Comparison of ENCODE assay signal across 7 mouse cellular contexts in the genomic region with DNA sequence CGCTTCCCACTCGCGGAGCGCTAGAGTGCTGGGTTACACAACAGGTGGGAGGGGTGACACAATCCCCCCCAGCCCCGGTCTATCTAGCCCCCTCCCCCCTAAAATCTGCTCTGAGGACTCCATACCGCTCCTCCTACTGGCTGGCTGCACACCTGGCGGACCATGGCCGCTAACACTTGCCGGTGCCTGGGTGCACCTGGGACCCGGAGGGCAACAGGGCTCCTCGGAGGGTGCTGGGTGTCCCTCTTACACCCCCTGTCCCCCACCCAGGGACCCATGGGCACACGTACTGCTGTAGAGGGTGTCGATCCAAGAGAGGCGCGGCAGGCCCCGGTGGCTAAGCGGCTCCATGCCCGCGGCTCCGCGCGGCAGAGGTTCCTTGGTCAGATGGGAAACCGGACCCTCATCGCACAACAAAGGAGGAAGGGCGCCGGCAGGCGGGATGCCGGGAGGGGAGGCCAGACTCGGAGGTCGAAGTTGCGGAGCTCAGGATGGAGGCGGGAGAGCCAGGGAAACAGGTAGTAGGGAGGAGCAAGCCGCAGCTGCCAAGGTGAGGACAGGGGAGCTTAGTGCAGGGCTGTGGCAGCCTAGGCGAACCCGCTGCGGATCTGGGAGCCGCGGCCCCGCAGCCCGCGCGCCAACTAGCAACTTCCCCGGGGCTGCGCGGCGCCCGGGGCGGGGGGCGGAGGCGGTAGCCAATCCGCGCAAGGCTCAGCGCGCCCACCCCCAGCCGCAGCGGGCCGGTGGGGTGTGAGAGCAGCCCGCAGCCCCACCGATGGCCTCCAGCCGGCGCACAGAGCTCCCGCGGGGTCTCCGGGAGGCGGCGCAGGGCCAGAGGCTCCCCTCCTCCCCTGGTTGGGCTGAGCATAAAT. TPM values are rescaled to one million over a fixed set of nuclear protein-coding genes. Genes with fewer than 3 reads are reported as not detected.
A peak's percentile ranks its signal among the peaks of the same experiment; 100 is the strongest.
DNase-seq lines count a peak whose midpoint lies in the region; ATAC-seq and TF ChIP-seq lines count a peak whose summit lies in the region.

No protein-coding gene starts in this region.

- H3K4me2 ChIP-seq in heart, embryonic 15.5 days = peak overlapping the region; percentile 99
- H3K4me2 ChIP-seq in stomach, postnatal 0 days (replicated peaks; ENCODE audit: low read depth) = peak overlapping the region; percentile 97

- TF ChIP-seq CTCF in stomach, postnatal 0 days (IDR thresholded peaks at IDR 0.05; ENCODE audit: low read depth) = peak; percentile 25; the same call in 1 of the 2 replicates

- no peak for TF ChIP-seq EP300 in stomach, postnatal 0 days (optimal IDR thresholded peaks at IDR 0.05)

- no peak overlapping the region for H3K27ac ChIP-seq in heart, embryonic 15.5 days
- 0 out of 2 replicates have a peak overlapping the region, but pooled peaks have one; percentile 13 for H3K27ac ChIP-seq in stomach, postnatal 0 days (replicated peaks)

- peaks cover 38% of the 10 kb centered on the region for H3K27me3 ChIP-seq in heart, embryonic 15.5 days
- H3K27me3 ChIP-seq in stomach, postnatal 0 days (ENCODE audit: control insufficient read depth, insufficient read depth, low read length) = no peaks in the 10 kb centered on the region

- H3K9me3 ChIP-seq in heart, embryonic 15.5 days (replicated peaks) = no peaks in the 10 kb centered on the region
- no peaks in the 10 kb centered on the region for H3K9me3 ChIP-seq in stomach, postnatal 0 days (ENCODE audit: control insufficient read depth, low read length)

- H3K4me3 ChIP-seq in heart, embryonic 15.5 days = peak overlapping the region; percentile 62
- H3K4me3 ChIP-seq in stomach, postnatal 0 days (ENCODE audit: low read depth, low read length) = peak overlapping the region; percentile 55

- peak overlapping the region; percentile 62 for H3K9ac ChIP-seq in heart, embryonic 15.5 days
- peak overlapping the region; percentile 64 for H3K9ac ChIP-seq in stomach, postnatal 0 days (ENCODE audit: low read length)

- H3K36me3 ChIP-seq in heart, embryonic 15.5 days = no peaks in the 10 kb centered on the region
- no peaks in the 10 kb centered on the region for H3K36me3 ChIP-seq in stomach, postnatal 0 days (ENCODE audit: control insufficient read depth, insufficient read depth, low read length)

- WGBS in heart, embryonic 15.5 days = under 1% methylated on average over 65 of the region's 66 CpGs
- WGBS in stomach, postnatal 0 days = under 1% methylated on average over 60 of the region's 66 CpGs

- peak; percentile 63 for ATAC-seq in heart, embryonic 15.5 days (replicated peaks; ENCODE audit: insufficient number of reproducible peaks, insufficient read depth, low FRiP score, low read depth)
- peak; percentile 72 for ATAC-seq in stomach, postnatal 0 days (ENCODE audit: low FRiP score, low TSS enrichment)

- DNase-seq in ovary, postnatal 36 days (ENCODE audit: low spot score) = peak; percentile 43
- DNase-seq in ovary, adult 18-20 months (ENCODE audit: low spot score) = no peak
- DNase-seq in embryo, embryonic 10.5 days (ENCODE audit: low spot score) = peak; percentile 72
- peak; percentile 60 to 76 for DNase-seq in layer of hippocampus, postnatal 10 days (ENCODE audit: low spot score in 2 of 2)
- DNase-seq in mesoderm, embryonic 11.5 days (ENCODE audit: low read depth, low spot score) = peak; percentile 61
- peak; percentile 44 for DNase-seq in stomach, postnatal 0 days (ENCODE audit: low spot score)

- peaks cover 13% of the 10 kb centered on the region for H3K4me1 ChIP-seq in heart, embryonic 15.5 days (replicated peaks)
- H3K4me1 ChIP-seq in stomach, postnatal 0 days (replicated peaks; ENCODE audit: control insufficient read depth, insufficient read depth) = peaks cover 3% of the 10 kb centered on the region; the same call in 1 of the 2 replicates

RNA-seq across cellular contexts. Expression of gene Abr, which starts 51.1 kb away (rescaled TPM):
- 19.9 and 28.2 TPM in 2 replicates for polyA plus RNA-seq in heart, embryonic 15.5 days (2015; fragmentation: Nextera tagmentation; extraction: Ambion mirVana)
- 100 to 1,000 TPM; 299 to 308 TPM for total RNA-seq in layer of hippocampus, postnatal 10 days (2021)
- 19.3 and 21.5 TPM in 2 replicates for polyA plus RNA-seq in stomach, postnatal 0 days (2015; fragmentation: Nextera tagmentation; extraction: Ambion mirVana)
